Mouse (Mus musculus) forebrain, embryonic 14.5 days (tissue): ENCODE data around the gene Mesp1. TPM values are rescaled to one million over a fixed set of nuclear protein-coding genes. Genes with fewer than 3 reads are reported as not detected.

Experiments
- ATAC-seq: fragments of 200-750 bp; cut with Nextera tagmentation; 2 replicates; pipeline ENCODE4 v1.8.0; 2017; ENCODE audit warnings: mild to moderate bottlenecking, moderate library complexity
- DNase-seq: peaks from one replicate; pipeline ENCODE4 v3.0.0-alpha.2; 2015; ENCODE audit warnings: low spot score
- H3K27ac ChIP-seq: fragments of 300-500 bp; sonication (generic); 2 replicates; pipeline ENCODE4 v1.5.1; 2014; ENCODE audit warnings: low read depth, mild to moderate bottlenecking, control low read depth, low read length, moderate library complexity
- H3K27me3 ChIP-seq: fragments of 300-500 bp; sonication (generic); replicated peaks from 2 replicates; pipeline ENCODE4 v1.6.1; 2014; ENCODE audit warnings: low read length, control low read depth, mixed read lengths; ENCODE audit not compliant: control insufficient read depth, insufficient read depth
- H3K36me3 ChIP-seq: fragments of 300-500 bp; sonication (generic); 2 replicates; pipeline ENCODE4 v1.6.1; 2014; ENCODE audit warnings: low read length, control low read depth; ENCODE audit not compliant: control insufficient read depth, insufficient read depth
- H3K4me1 ChIP-seq: fragments of 300-500 bp; sonication (generic); 2 replicates; pipeline ENCODE4 v1.6.1; 2014; ENCODE audit warnings: antibody characterized with exemption, low read length, control low read depth; ENCODE audit not compliant: control insufficient read depth, insufficient read depth
- H3K4me2 ChIP-seq: fragments of 300-500 bp; sonication (generic); 2 replicates; pipeline ENCODE4 v1.6.1; 2014; ENCODE audit warnings: mild to moderate bottlenecking, control low read depth, low read length
- H3K4me3 ChIP-seq: fragments of 300-500 bp; sonication (generic); 2 replicates; pipeline ENCODE4 v1.5.1; 2014; ENCODE audit warnings: low read depth, low read length, control low read depth
- H3K9ac ChIP-seq: fragments of 300-500 bp; sonication (generic); 2 replicates; pipeline ENCODE4 v1.6.1; 2014; ENCODE audit warnings: mild to moderate bottlenecking, low read length, control low read depth, moderate library complexity
- H3K9me3 ChIP-seq: fragments of 300-500 bp; sonication (generic); replicated peaks from 2 replicates; pipeline ENCODE4 v1.6.1; 2016; ENCODE audit warnings: low read length, control low read depth, mixed read lengths; ENCODE audit not compliant: control insufficient read depth
- WGBS: fragments of 180-500 bp; shearing (Covaris S2); extraction: QIAGEN DNeasy Blood & Tissue Kit; methylation state at CpG from one replicate; pipeline ENCODE4 v1.1.7; 2014; 5-methylcytosine and 5-hydroxymethylcytosine counted together
- polyA plus RNA-seq: library from polyadenylated mRNA; unstranded; fragments of >200 nt; fragmentation: Nextera tagmentation; extraction: Ambion mirVana; gene quantifications from 2 replicates; pipeline ENCODE4 v1.2.1, GENCODE M21; 2014

Gene Mesp1
- polyA plus RNA-seq, 1 experiment from 2014 or later = not detected

DNA sequence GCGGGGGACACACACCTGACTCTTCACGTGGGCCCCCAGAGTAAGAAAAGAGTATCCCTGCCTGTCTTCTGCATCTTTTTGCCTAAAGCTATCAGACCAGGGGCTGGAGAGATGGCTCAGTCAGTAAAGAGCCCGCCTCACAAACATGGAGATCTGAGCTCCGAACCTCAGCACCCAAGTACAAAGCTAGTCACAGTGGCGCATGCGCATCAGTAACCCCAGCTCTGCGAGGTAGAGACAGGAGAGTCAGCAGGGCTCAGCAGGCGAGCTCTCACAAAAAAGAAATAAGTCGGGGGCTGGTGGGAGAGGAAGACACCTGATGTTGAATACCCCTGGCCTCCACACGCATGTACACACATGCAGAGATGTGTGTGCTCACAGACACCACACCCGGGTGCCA lies 26.4 kb upstream of the Mesp1 start:
- no peak overlapping the region for H3K4me3 ChIP-seq

DNA sequence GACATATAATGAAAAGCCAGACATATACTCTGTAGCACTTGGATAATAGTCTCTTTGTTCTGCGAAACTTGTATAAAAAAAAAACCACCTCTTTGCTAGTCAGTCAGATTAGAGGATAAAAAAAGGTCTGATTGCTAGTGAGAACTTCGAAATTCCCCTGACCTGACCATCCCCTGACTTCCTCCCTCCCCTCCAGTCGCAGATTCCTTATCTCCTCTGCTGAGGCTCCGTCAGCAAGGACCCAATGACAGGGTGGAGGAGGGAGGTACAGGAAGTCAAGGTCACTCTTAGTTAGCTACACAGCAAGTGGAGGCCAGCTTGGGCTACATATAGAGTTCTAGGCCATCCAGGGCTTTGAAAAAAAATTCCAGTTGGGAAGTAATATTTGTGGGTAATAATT lies 25.9 kb upstream of the Mesp1 start:
- Histone ChIP-seq H3K4me1 (no peaks in the 10 kb centered on the region), H3K4me3 (no peak overlapping the region), H3K9me3 (no peaks in the 10 kb centered on the region), H3K4me2 (no peak overlapping the region), H3K27ac (no peak overlapping the region), H3K9ac (no peak overlapping the region), H3K27me3 (no peaks in the 10 kb centered on the region), H3K36me3 (no peaks in the 10 kb centered on the region)
- ATAC-seq (no peak), DNase-seq (no peak)
- WGBS = 50% methylated on average over 4 of the region's 4 CpGs

More for the DNA sequence above, 26.4 kb upstream of the Mesp1 start:
- H3K27ac ChIP-seq = no peak overlapping the region
- no peak for ATAC-seq
- no peaks in the 10 kb centered on the region for H3K4me1 ChIP-seq
- no peaks in the 10 kb centered on the region for H3K27me3 ChIP-seq
- 47% methylated on average over 11 of the region's 11 CpGs for WGBS
- H3K4me2 ChIP-seq = no peak overlapping the region
- no peaks in the 10 kb centered on the region for H3K9me3 ChIP-seq
- no peak overlapping the region for H3K9ac ChIP-seq
- no peaks in the 10 kb centered on the region for H3K36me3 ChIP-seq
- DNase-seq = no peak

DNA sequence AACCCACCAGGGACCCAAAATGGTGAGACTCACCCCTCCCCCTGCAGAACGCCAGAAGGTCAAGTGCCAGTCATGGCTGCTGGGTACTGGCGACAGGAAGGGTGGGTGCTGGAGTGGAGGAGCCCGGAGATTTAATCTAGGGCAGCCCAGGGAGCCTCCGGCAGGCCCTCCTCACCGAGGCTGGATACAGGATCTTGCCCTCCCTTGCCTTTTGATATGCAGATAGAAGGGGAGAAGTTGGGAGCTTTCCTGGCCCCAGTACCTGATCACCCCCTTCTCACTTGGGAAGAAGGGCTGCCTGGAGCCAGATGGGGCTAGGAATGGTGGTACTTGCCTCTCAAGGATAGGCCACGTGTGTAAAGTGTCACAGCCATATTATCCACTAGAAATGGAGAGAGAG lies 24.7 kb upstream of the Mesp1 start:
- ATAC-seq = no peak
- Histone ChIP-seq H3K9me3 (no peaks in the 10 kb centered on the region), H3K36me3 (no peaks in the 10 kb centered on the region), H3K27me3 (no peaks in the 10 kb centered on the region), H3K9ac (no peak overlapping the region), H3K4me3 (no peak overlapping the region), H3K4me1 (no peaks in the 10 kb centered on the region), H3K27ac (no peak overlapping the region), H3K4me2 (no peak overlapping the region)
- WGBS = 5% methylated on average over 6 of the region's 6 CpGs
- DNase-seq = no peak

DNA sequence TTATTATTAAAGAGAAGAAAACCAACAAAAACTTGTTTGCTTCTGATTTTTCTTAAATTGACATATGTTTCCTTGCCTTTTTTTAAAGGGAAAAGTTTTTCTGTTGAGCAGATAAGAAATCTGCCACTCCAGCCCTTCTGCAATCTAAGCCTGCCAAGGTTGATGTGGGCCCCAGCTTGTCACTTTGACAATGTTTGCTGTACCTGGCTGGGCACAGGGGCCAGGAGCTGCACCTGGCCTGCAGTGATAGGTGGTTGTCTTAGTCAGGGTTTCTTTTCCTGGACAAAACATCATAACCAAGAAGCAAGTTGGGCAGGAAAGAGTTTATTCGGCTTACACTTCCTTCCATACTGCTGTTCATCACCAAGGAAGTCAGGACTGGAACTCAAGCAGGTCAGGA lies 19.8 kb upstream of the Mesp1 start:
- 92% methylated on average over 1 of the region's 1 CpGs for WGBS
- no peaks in the 10 kb centered on the region for H3K9me3 ChIP-seq
- H3K4me1 ChIP-seq = no peaks in the 10 kb centered on the region
- peaks cover 8% of the 10 kb centered on the region; the same call in 1 of the 2 replicates for H3K27me3 ChIP-seq
- H3K27ac ChIP-seq = no peak overlapping the region
- H3K9ac ChIP-seq = no peak overlapping the region
- no peak overlapping the region for H3K4me2 ChIP-seq
- no peak for DNase-seq
- H3K4me3 ChIP-seq = no peak overlapping the region
- H3K36me3 ChIP-seq = no peaks in the 10 kb centered on the region
- no peak for ATAC-seq

DNA sequence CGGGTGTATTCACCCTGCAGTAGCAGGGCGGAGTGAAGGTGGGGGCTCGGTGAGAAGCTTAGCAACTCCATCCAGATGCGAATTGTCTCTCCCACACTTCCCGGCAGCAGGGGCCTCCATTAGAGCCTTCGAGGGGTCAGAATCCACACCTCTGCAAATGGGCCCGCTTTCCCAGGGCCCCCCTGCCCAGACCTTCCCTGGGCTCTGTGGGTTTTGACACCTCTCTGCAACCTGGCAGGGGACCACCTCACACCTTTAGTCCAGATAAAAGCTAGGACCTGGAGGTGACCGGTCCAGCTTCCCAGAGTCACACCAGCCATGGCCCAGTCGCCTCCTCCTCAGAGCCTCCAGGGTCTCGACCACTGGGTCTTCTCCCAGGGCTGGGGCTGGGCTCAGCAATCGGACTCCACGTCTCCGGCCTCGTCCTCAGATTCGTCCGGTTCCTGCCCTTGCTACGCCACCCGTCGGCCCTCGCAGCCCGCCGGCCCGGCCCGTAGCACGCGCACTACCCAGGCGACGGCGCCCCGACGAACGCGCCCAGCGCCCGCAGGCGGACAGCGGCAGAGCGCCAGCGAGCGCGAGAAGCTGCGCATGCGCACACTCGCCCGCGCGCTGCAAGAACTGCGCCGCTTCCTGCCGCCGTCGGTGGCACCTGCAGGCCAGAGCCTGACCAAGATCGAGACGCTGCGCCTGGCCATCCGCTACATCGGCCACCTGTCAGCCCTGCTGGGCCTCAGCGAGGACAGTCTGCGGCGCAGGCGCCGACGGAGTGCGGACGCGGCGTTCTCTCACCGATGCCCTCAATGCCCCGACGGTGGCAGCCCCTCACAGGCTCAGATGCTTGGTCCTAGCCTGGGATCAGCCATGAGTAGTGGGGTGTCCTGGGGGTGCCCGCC lies 17.3 kb upstream of the Mesp1 start, which contains the start of gene Mesp2:
TSS of gene Mesp2 (plus strand) at position 117 of the 896 bp plus-strand sequence.
- H3K4me1 ChIP-seq = no peaks in the 10 kb centered on the region
- ATAC-seq = peak; percentile 85
- H3K36me3 ChIP-seq = no peaks in the 10 kb centered on the region
- H3K27ac ChIP-seq = no peak within 1 kb of the TSS
- 21% methylated on average over 71 of the region's 71 CpGs for WGBS
- H3K27me3 ChIP-seq = peaks cover 8% of the 10 kb centered on the region; the same call in 1 of the 2 replicates
- H3K9me3 ChIP-seq = no peaks in the 10 kb centered on the region
- H3K4me3 ChIP-seq = peak within 1 kb of the TSS; percentile 32
- peak within 1 kb of the TSS; percentile 58 for H3K4me2 ChIP-seq
- peak within 1 kb of the TSS; percentile 64 for H3K9ac ChIP-seq
- DNase-seq = peak; percentile 86

DNA sequence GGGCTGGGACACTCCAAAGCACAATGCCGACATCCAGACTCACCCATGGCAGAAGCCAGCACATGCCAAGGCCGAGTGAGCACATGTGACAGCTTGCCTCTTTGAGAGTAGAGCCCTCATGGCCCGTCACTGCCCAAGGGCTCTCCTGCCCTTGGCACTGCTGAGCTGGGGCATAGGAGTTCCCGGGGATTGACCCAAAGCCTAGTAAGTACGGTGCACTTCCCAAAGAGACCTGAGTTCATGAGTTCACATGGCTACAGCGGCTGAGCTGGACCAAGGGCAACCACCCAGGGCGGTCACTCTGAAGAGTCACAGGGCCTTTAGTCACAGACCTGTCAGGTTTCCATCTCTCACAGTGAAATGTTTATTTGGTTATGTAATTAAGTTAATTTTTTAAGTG lies 15.0 kb upstream of the Mesp1 start:
- Histone ChIP-seq H3K4me1 (no peaks in the 10 kb centered on the region), H3K9me3 (no peaks in the 10 kb centered on the region), H3K9ac (no peak overlapping the region), H3K27me3 (peaks cover 8% of the 10 kb centered on the region; the same call in 1 of the 2 replicates), H3K4me3 (no peak overlapping the region), H3K4me2 (no peak overlapping the region), H3K27ac (no peak overlapping the region), H3K36me3 (no peaks in the 10 kb centered on the region)
- no peak for ATAC-seq
- no peak for DNase-seq
- 85% methylated on average over 7 of the region's 7 CpGs for WGBS

DNA sequence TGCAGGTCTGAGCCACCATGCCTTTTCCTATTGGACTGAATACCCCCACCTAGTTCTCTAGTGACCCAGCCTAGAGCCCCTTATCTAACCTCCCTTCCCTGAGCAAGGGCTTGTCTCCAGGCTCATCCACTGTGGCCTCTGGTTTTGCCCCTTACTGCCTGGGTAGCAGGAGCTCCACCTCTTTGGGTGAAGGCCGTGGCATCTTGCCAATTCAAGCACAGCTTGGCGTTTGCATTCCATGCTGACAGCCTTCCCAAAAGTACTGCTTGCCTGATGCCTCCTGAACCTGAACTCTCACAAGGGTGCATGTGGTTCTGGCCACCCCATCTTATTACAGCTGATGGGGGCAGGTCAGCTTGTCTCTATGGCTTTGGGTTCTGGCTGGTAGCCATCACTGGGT lies 10.3 kb upstream of the Mesp1 start:
- H3K4me3 ChIP-seq = no peak overlapping the region
- no peaks in the 10 kb centered on the region for H3K27me3 ChIP-seq
- H3K9me3 ChIP-seq = no peaks in the 10 kb centered on the region
- 45% methylated on average over 2 of the region's 2 CpGs for WGBS
- no peak for ATAC-seq
- H3K4me2 ChIP-seq = no peak overlapping the region
- no peak overlapping the region for H3K9ac ChIP-seq
- DNase-seq = no peak
- H3K36me3 ChIP-seq = no peaks in the 10 kb centered on the region
- H3K27ac ChIP-seq = no peak overlapping the region
- H3K4me1 ChIP-seq = no peaks in the 10 kb centered on the region

DNA sequence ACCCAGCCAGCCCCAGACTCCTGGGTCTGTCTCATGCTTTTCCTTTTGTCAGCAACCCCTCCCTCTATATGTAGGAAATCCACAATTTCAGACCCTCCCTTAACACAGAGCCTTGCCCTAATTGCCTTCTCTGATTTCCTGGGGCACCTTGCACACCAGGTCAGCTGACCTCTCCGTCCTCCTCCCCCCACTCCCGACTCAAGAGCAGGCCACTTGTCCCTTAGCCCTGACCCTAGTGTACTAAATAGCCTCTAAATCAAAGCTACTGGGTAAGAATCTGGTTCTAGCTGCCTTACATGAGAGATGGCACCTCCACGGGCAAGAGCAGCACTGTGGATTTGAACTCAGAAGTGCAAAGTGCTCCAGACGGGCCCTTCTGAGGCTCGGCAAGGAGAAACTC lies 8.4 kb upstream of the Mesp1 start:
- H3K4me2 ChIP-seq = no peak overlapping the region
- H3K9ac ChIP-seq = no peak overlapping the region
- no peak for ATAC-seq
- H3K27me3 ChIP-seq = no peaks in the 10 kb centered on the region
- no peak for DNase-seq
- no peaks in the 10 kb centered on the region for H3K4me1 ChIP-seq
- H3K36me3 ChIP-seq = no peaks in the 10 kb centered on the region
- 67% methylated on average over 5 of the region's 5 CpGs for WGBS
- H3K9me3 ChIP-seq = no peaks in the 10 kb centered on the region
- H3K27ac ChIP-seq = no peak overlapping the region
- H3K4me3 ChIP-seq = no peak overlapping the region

DNA sequence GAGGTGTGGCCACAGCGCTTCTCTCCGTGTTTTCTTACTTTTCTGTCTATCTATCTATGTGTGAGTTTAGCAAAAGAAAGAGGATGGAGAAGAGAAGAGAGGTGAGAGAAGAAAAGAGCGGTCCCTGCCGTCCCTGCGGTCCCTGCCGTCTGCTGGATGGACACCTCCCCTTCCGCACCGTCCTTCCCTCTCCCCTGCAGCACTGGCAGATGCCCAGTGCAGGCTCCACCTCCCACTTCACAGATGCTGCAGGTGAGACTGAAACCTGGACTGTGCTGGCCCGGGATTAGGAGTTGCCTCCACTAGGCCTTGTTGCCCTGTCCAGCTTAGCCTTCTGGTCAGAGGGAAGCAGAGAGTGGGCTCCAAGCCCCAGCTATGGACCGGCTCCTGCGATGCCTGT lies 7.8 kb upstream of the Mesp1 start:
- no peak overlapping the region for H3K9ac ChIP-seq
- no peaks in the 10 kb centered on the region for H3K4me1 ChIP-seq
- H3K27ac ChIP-seq = no peak overlapping the region
- H3K4me2 ChIP-seq = no peak overlapping the region
- no peak overlapping the region for H3K4me3 ChIP-seq
- ATAC-seq (no peak), DNase-seq (no peak)
- no peaks in the 10 kb centered on the region for H3K27me3 ChIP-seq
- WGBS = 73% methylated on average over 11 of the region's 11 CpGs
- no peaks in the 10 kb centered on the region for H3K36me3 ChIP-seq
- no peaks in the 10 kb centered on the region for H3K9me3 ChIP-seq
